In genomic region chr10:21221290-21221926, GRCm38 (mm10) we compare ENCODE assay signal across 26 mouse cellular contexts.
DNase-seq lines count a peak whose midpoint lies in the region; ATAC-seq lines count a peak whose summit lies in the region.
"Had no signal": no experiment of that assay in that cellular context is flagged by ENCODE, and none has a peak within 500 bp of the region (broad histone marks: within the 10 kb centered on the region; RNA-seq: fewer than 3 reads in every experiment).

No protein-coding gene starts in this region.

- H3K9me3 ChIP-seq in liver, embryonic 15.5 days (replicated peaks), result no peaks in the 10 kb centered on the region
- no peaks in the 10 kb centered on the region for H3K9me3 ChIP-seq in midbrain, embryonic 14.5 days (ENCODE audit: control insufficient read depth, low read length)
- H3K9me3 ChIP-seq: embryonic facial prominence, embryonic 12.5 days; intestine, embryonic 15.5 days; limb, embryonic 15.5 days; lung, embryonic 15.5 days; midbrain, embryonic 15.5 days had no signal

- H3K27ac ChIP-seq in liver, embryonic 15.5 days (replicated peaks), result peak overlapping the region; percentile 83
- H3K27ac ChIP-seq in midbrain, embryonic 14.5 days (replicated peaks; ENCODE audit: low read depth, low read length), result no peak overlapping the region
- H3K27ac ChIP-seq: embryonic facial prominence, embryonic 12.5 days; forebrain, embryonic 10.5 days; hindbrain, postnatal 0 days; intestine, embryonic 15.5 days; limb, embryonic 10.5 days; limb, embryonic 15.5 days; lung, embryonic 15.5 days; midbrain, embryonic 15.5 days had no signal

- no peak overlapping the region for H3K9ac ChIP-seq in liver, embryonic 15.5 days
- H3K9ac ChIP-seq in midbrain, embryonic 14.5 days (replicated peaks; ENCODE audit: low read length), result no peak overlapping the region
- H3K9ac ChIP-seq: embryonic facial prominence, embryonic 12.5 days; intestine, embryonic 15.5 days; limb, embryonic 15.5 days; lung, embryonic 15.5 days; midbrain, embryonic 15.5 days had no signal

- 19% methylated on average over 4 of the region's 4 CpGs for WGBS in liver, embryonic 15.5 days (ENCODE audit: insufficient replicate concordance)
- 92% methylated on average over 4 of the region's 4 CpGs for WGBS in midbrain, embryonic 14.5 days

- peaks cover 31% of the 10 kb centered on the region for H3K4me1 ChIP-seq in liver, embryonic 15.5 days (replicated peaks)
- H3K4me1 ChIP-seq in midbrain, embryonic 14.5 days (ENCODE audit: control insufficient read depth, insufficient read depth, low read length), result no peaks in the 10 kb centered on the region
- H3K4me1 ChIP-seq: forebrain, embryonic 10.5 days; intestine, embryonic 15.5 days; limb, embryonic 10.5 days; limb, embryonic 15.5 days; lung, embryonic 15.5 days; midbrain, embryonic 15.5 days had no signal

- H3K4me3 ChIP-seq in liver, embryonic 15.5 days (replicated peaks), result no peak overlapping the region
- H3K4me3 ChIP-seq in midbrain, embryonic 14.5 days (replicated peaks; ENCODE audit: low read depth, low read length), result no peak overlapping the region
- H3K4me3 ChIP-seq: embryonic facial prominence, embryonic 12.5 days; forebrain, embryonic 10.5 days; intestine, embryonic 15.5 days; limb, embryonic 10.5 days; limb, embryonic 15.5 days; lung, embryonic 15.5 days; midbrain, embryonic 15.5 days had no signal

- no peaks in the 10 kb centered on the region for H3K36me3 ChIP-seq in liver, embryonic 15.5 days (replicated peaks)
- H3K36me3 ChIP-seq in midbrain, embryonic 14.5 days (ENCODE audit: control insufficient read depth, insufficient read depth, low read length), result no peaks in the 10 kb centered on the region
- H3K36me3 ChIP-seq: embryonic facial prominence, embryonic 12.5 days; forebrain, embryonic 10.5 days; intestine, embryonic 15.5 days; limb, embryonic 10.5 days; limb, embryonic 15.5 days; lung, embryonic 15.5 days; midbrain, embryonic 15.5 days had no signal

- DNase-seq in thymus, postnatal 14 days, result peak; percentile 5
- no peak for DNase-seq in thymus, postnatal 0 days (ENCODE audit: low spot score)
- peak; percentile 12 for DNase-seq in naive thymus-derived CD4-positive, alpha-beta T cell, adult 2 months (ENCODE audit: low read depth)
- DNase-seq in midbrain, embryonic 14.5 days, result no peak
- no peak for DNase-seq in left cerebral cortex, adult 18-20 months (ENCODE audit: low spot score in 2 of 2)
- DNase-seq in adrenal gland, adult (ENCODE audit: inconsistent age in 2 of 2, low spot score in 1 of 2), result no peak
- DNase-seq: adrenal gland, adult 2 months; B cell, adult 2 months; cerebellum, adult 8-10 months; cerebellum, postnatal 36 days; embryo, embryonic 11 days; kidney, adult 2 months; kidney, postnatal 4 days; layer of hippocampus, postnatal 36 days; spleen, adult 18-20 months had no signal

- ATAC-seq in common myeloid progenitor, adult 5-6 weeks (replicated peaks; ENCODE audit: low read depth, poor library complexity, severe bottlenecking), result peak; percentile 88
- peak; percentile 77 for ATAC-seq in liver, embryonic 15.5 days (ENCODE audit: insufficient read depth)
- no peak for ATAC-seq in midbrain, embryonic 14.5 days (ENCODE audit: low FRiP score, low TSS enrichment)
- ATAC-seq: forebrain, embryonic 16.5 days; hindbrain, postnatal 0 days; intestine, embryonic 15.5 days; midbrain, embryonic 15.5 days had no signal

- no peak overlapping the region; the same call in 1 of the 2 replicates for H3K4me2 ChIP-seq in liver, embryonic 15.5 days
- no peak overlapping the region for H3K4me2 ChIP-seq in midbrain, embryonic 14.5 days (ENCODE audit: low read length)
- H3K4me2 ChIP-seq: embryonic facial prominence, embryonic 12.5 days; intestine, embryonic 15.5 days; limb, embryonic 15.5 days; lung, embryonic 15.5 days; midbrain, embryonic 15.5 days had no signal

- H3K27me3 ChIP-seq in liver, embryonic 15.5 days, result no peaks in the 10 kb centered on the region
- no peaks in the 10 kb centered on the region for H3K27me3 ChIP-seq in midbrain, embryonic 14.5 days (ENCODE audit: control insufficient read depth, insufficient read depth, low read length)
- H3K27me3 ChIP-seq: embryonic facial prominence, embryonic 12.5 days; intestine, embryonic 15.5 days; limb, embryonic 15.5 days; lung, embryonic 15.5 days; midbrain, embryonic 15.5 days had no signal

Comparison
In these comparisons a context has a peak if more than half of its experiments do, and no peak if none do; other contexts are left out.
1. DNase-seq: peak in thymus, postnatal 14 days (single experiment) and naive thymus-derived CD4-positive, alpha-beta T cell, adult 2 months (single experiment); none in thymus, postnatal 0 days (single experiment), midbrain, embryonic 14.5 days (single experiment), left cerebral cortex, adult 18-20 months (0 of 2) and adrenal gland, adult (0 of 2).